In genomic region chr9:21312134-21312533, GRCm38 (mm10) we compare ENCODE assay signal across 8 mouse cellular contexts. TPM values are rescaled to one million over a fixed set of nuclear protein-coding genes. Genes with fewer than 3 reads are reported as not detected.
DNase-seq lines count a peak whose midpoint lies in the region; ATAC-seq and TF ChIP-seq lines count a peak whose summit lies in the region.

TSS of gene Ap1m2 (minus strand) at chr9:21312337.

- WGBS in thymus, adult 2 months: 66% methylated on average over 29 of the region's 35 CpGs
- WGBS in hindbrain, postnatal 0 days: 14% methylated on average over 33 of the region's 35 CpGs
- 25% methylated on average over 35 of the region's 35 CpGs for WGBS in liver, embryonic 15.5 days (ENCODE audit: insufficient replicate concordance)

- no peak within 1 kb of the TSS for H3K27ac ChIP-seq in thymus, adult 2 months (ENCODE audit: control insufficient read depth, insufficient read depth, low read length)
- H3K27ac ChIP-seq in hindbrain, postnatal 0 days: no peak within 1 kb of the TSS
- no peak within 1 kb of the TSS for H3K27ac ChIP-seq in liver, embryonic 15.5 days (replicated peaks)

- H3K4me2 ChIP-seq in hindbrain, postnatal 0 days (ENCODE audit: low read depth, low read length): peak within 1 kb of the TSS; percentile 44
- H3K4me2 ChIP-seq in liver, embryonic 15.5 days: no peak within 1 kb of the TSS; the same call in 1 of the 2 replicates

- H3K4me3 ChIP-seq in thymus, adult 2 months (ENCODE audit: control insufficient read depth, insufficient read depth, low read length): no peak within 1 kb of the TSS
- H3K4me3 ChIP-seq in hindbrain, postnatal 0 days (ENCODE audit: low read length): peak within 1 kb of the TSS; percentile 23
- 0 out of 2 replicates have a peak within 1 kb of the TSS, but pooled peaks have one; percentile 4 for H3K4me3 ChIP-seq in liver, embryonic 15.5 days (replicated peaks)

- TF ChIP-seq POLR2A in thymus, adult 2 months (IDR thresholded peaks at IDR 0.05; ENCODE audit: control insufficient read depth, extremely low read depth, insufficient read depth, low read length, poor library complexity): no peak

- no peak for DNase-seq in thymus, adult 2 months
- no peak for DNase-seq in thymus, postnatal 36 days
- DNase-seq in hindbrain, postnatal 0 days (ENCODE audit: low spot score): peak; percentile 53
- DNase-seq in urinary bladder, adult 2 months (ENCODE audit: low spot score): peak; percentile 59
- DNase-seq in cerebellum, adult 8-10 months: no peak

- peaks cover 34% of the 10 kb centered on the region for H3K4me1 ChIP-seq in thymus, adult 2 months (replicated peaks; ENCODE audit: control insufficient read depth, insufficient read depth, low read length)
- no peaks in the 10 kb centered on the region for H3K4me1 ChIP-seq in hindbrain, postnatal 0 days (ENCODE audit: insufficient read depth, low read length)
- peaks cover 35% of the 10 kb centered on the region for H3K4me1 ChIP-seq in liver, embryonic 15.5 days (replicated peaks)

- H3K9me3 ChIP-seq in hindbrain, postnatal 0 days (ENCODE audit: low read length): no peaks in the 10 kb centered on the region
- no peaks in the 10 kb centered on the region for H3K9me3 ChIP-seq in liver, embryonic 15.5 days (replicated peaks)

- ATAC-seq in hindbrain, postnatal 0 days: no peak
- no peak for ATAC-seq in liver, embryonic 15.5 days (ENCODE audit: insufficient read depth)
- ATAC-seq in inflammation-experienced regulatory T-cells, adult 6 months: no peak
- no peak for ATAC-seq in granulocyte monocyte progenitor cell, adult 5-6 weeks (replicated peaks; ENCODE audit: poor library complexity, severe bottlenecking)

- H3K36me3 ChIP-seq in thymus, adult 2 months (ENCODE audit: control insufficient read depth, insufficient read depth, low read length): no peaks in the 10 kb centered on the region
- H3K36me3 ChIP-seq in hindbrain, postnatal 0 days (ENCODE audit: insufficient read depth, low read length): no peaks in the 10 kb centered on the region
- no peaks in the 10 kb centered on the region for H3K36me3 ChIP-seq in liver, embryonic 15.5 days (replicated peaks)

- TF ChIP-seq CTCF in thymus, adult 2 months (IDR thresholded peaks at IDR 0.05; ENCODE audit: borderline replicate concordance, control insufficient read depth, extremely low read depth, insufficient read depth, low read length, poor library complexity): no peak
- peak; percentile 36; the same call in 1 of the 2 replicates for TF ChIP-seq CTCF in hindbrain, postnatal 0 days (IDR thresholded peaks at IDR 0.05; ENCODE audit: low read depth)

- no peaks in the 10 kb centered on the region for H3K27me3 ChIP-seq in thymus, adult 2 months (ENCODE audit: control insufficient read depth, insufficient read depth, low read length)
- no peaks in the 10 kb centered on the region for H3K27me3 ChIP-seq in hindbrain, postnatal 0 days (ENCODE audit: insufficient read depth, low read length)
- peaks cover 31% of the 10 kb centered on the region for H3K27me3 ChIP-seq in liver, embryonic 15.5 days

- no peak within 1 kb of the TSS for H3K9ac ChIP-seq in hindbrain, postnatal 0 days (replicated peaks; ENCODE audit: low read length)
- no peak within 1 kb of the TSS for H3K9ac ChIP-seq in liver, embryonic 15.5 days

RNA-seq across cellular contexts. Expression of gene Ap1m2, which starts in this region (rescaled TPM):
- 9.6 and 11.1 TPM in 2 replicates for polyA plus RNA-seq in thymus, adult 2 months (2012; rRNA removed)
- total RNA-seq in hindbrain, postnatal 0 days (2014; rRNA removed): 2.5 and 7.0 TPM in 2 replicates
- polyA plus RNA-seq in hindbrain, postnatal 0 days (2015; fragmentation: Nextera tagmentation; extraction: Ambion mirVana): 3.8 and 3.9 TPM in 2 replicates
- 0.28 and 0.68 TPM in 2 replicates for polyA plus RNA-seq in liver, embryonic 15.5 days (2015; fragmentation: Nextera tagmentation; extraction: Ambion mirVana)
- 40.7 and 46.5 TPM in 2 replicates for polyA plus RNA-seq in urinary bladder, adult 2 months (2012; rRNA removed)
- polyA plus RNA-seq in inflammation-experienced regulatory T-cells, adult 6 months (2017; shearing (Covaris generic)): 1 to 10 TPM in 1 of 3 experiments, under 1 TPM in 2; 0.36 to 1.0 (median 0.42) TPM
- 2.5 and 5.4 TPM in 2 replicates for total RNA-seq in granulocyte monocyte progenitor cell, adult 5-6 weeks (2014; fragmentation: Nextera tagmentation)
- total RNA-seq in granulocyte monocyte progenitor cell, adult 5-6 weeks (2017): 0.10 and 0.43 TPM in 2 replicates

Comparison
In these comparisons a context has a peak if more than half of its experiments do, and no peak if none do; other contexts are left out.
1. DNase-seq: peak in hindbrain, postnatal 0 days (single experiment) and urinary bladder, adult 2 months (single experiment); none in thymus, adult 2 months (single experiment), thymus, postnatal 36 days (0 of 2) and cerebellum, adult 8-10 months (single experiment).